Mouse (Mus musculus) layer of hippocampus, postnatal 36 days (tissue): ENCODE results near the gene Rhoh. TPM values are rescaled to one million over a fixed set of nuclear protein-coding genes. Genes with fewer than 3 reads are reported as not detected.

Experiments used
- DNase-seq, 2 experiments: peaks; one replicate each; pipeline ENCODE4 v3.0.0; 2022
- total RNA-seq, 2 experiments: library from RNA; stranded (reverse); gene quantifications; 2 replicates each; pipeline ENCODE4 v1.2.3; 2021

The Rhoh gene
- total RNA-seq, 2 experiments from 2014 or later = 0.75 to 1.0 TPM

- no peak for DNase-seq
Observed at GRCm38 (mm10) chr5:65860281-65861000, 572 bp upstream of the Rhoh start.

GRCm38 (mm10) chr5:65862217-65862927 is 1.4 kb downstream of the Rhoh start:
- no peak for DNase-seq

GRCm38 (mm10) chr5:65863349-65863749 is 2.3 kb downstream of the Rhoh start:
- no peak for DNase-seq

- DNase-seq = no peak
Observed at GRCm38 (mm10) chr5:65864486-65864885, 3.5 kb downstream of the Rhoh start.

GRCm38 (mm10) chr5:65864946-65865345 is 3.9 kb downstream of the Rhoh start:
- no peak for DNase-seq

GRCm38 (mm10) chr5:65866591-65866990 is 5.6 kb downstream of the Rhoh start:
- no peak for DNase-seq

GRCm38 (mm10) chr5:65867380-65868116 is 6.5 kb downstream of the Rhoh start:
- no peak for DNase-seq

- DNase-seq = no peak
Observed at GRCm38 (mm10) chr5:65868419-65868818, 7.4 kb downstream of the Rhoh start.

GRCm38 (mm10) chr5:65869660-65870059 is 8.6 kb downstream of the Rhoh start:
- DNase-seq = no peak

- no peak for DNase-seq
Observed at GRCm38 (mm10) chr5:65871276-65871875, 10.4 kb downstream of the Rhoh start.

- DNase-seq = no peak
Observed at GRCm38 (mm10) chr5:65873212-65873611, 12.2 kb downstream of the Rhoh start.

GRCm38 (mm10) chr5:65875269-65875668 is 14.3 kb downstream of the Rhoh start:
- DNase-seq = no peak

- no peak for DNase-seq
Observed at GRCm38 (mm10) chr5:65878367-65878766, 17.4 kb downstream of the Rhoh start.

- no peak for DNase-seq
Observed at GRCm38 (mm10) chr5:65881254-65881653, 20.2 kb downstream of the Rhoh start.

GRCm38 (mm10) chr5:65882476-65883205 is 21.6 kb downstream of the Rhoh start:
- no peak for DNase-seq

GRCm38 (mm10) chr5:65883355-65883754 is 22.3 kb downstream of the Rhoh start:
- DNase-seq = no peak

- DNase-seq = no peak
Observed at GRCm38 (mm10) chr5:65885699-65886443, 24.9 kb downstream of the Rhoh start.

- DNase-seq = no peak
Observed at GRCm38 (mm10) chr5:65888102-65888501, 27.1 kb downstream of the Rhoh start.

GRCm38 (mm10) chr5:65888998-65889397 is 28.0 kb downstream of the Rhoh start:
- no peak for DNase-seq

GRCm38 (mm10) chr5:65891251-65891826 is 30.3 kb downstream of the Rhoh start:
- DNase-seq = no peak

GRCm38 (mm10) chr5:65895121-65895692 is 34.2 kb downstream of the Rhoh start:
- DNase-seq = no peak
